Mouse (Mus musculus) megakaryocyte, embryonic 14.5 days (primary cell): Measurements from ENCODE around the gene Sfr1.

Experiments used
- FLI1 ChIP-seq: IDR thresholded peaks from 2 replicates; pipeline ENCODE4 v1.6.1; 2012; ENCODE audit warnings: low read length, inconsistent platforms, mixed read lengths
- GATA1 ChIP-seq: IDR thresholded peaks from 3 replicates; pipeline ENCODE4 v1.6.1; 2012; ENCODE audit warnings: mixed read lengths, low read length, inconsistent platforms, borderline replicate concordance

DNA sequence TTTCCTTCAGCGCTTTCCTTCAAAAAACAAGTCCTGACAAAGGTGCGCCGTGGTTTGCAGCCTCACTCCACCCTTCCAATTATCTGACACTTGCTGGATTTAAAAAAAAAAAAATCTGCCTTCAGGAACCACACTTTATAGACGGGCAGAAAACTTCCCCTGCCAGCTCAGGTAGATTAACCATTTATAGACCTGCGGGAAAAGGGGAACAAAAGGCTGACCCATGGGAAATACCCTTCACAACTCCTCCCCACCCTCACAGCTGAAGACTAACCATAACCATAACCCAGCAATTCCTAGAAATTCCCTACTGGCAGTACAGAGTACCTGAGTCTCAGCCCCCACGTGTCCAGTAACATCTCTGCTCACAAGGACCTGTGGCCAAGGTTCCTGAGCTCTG is 39.5 kb upstream of the Sfr1 start, which contains the start of gene Col17a1:
- TF ChIP-seq GATA1, result no peak
- TF ChIP-seq FLI1, result no peak
